34 mouse cellular contexts compared by ENCODE assay signal in genomic region chr9:15869456-15869855, GRCm38 (mm10). TPM values are rescaled to one million over a fixed set of nuclear protein-coding genes. Genes with fewer than 3 reads are reported as not detected.
"Had no signal": no experiment of that assay in that cellular context is flagged by ENCODE, and none has a peak within 500 bp of the region (broad histone marks: within the 10 kb centered on the region; RNA-seq: fewer than 3 reads in every experiment).

No protein-coding gene starts in this region.

- H3K4me1 ChIP-seq: heart, embryonic 15.5 days; hindbrain, embryonic 15.5 days; kidney, embryonic 15.5 days; liver, embryonic 12.5 days had no signal

- H3K36me3 ChIP-seq: heart, embryonic 10.5 days; heart, embryonic 13.5 days; heart, embryonic 15.5 days; hindbrain, embryonic 13.5 days; hindbrain, embryonic 15.5 days; kidney, embryonic 15.5 days; limb, embryonic 13.5 days; limb, embryonic 15.5 days; liver, embryonic 12.5 days had no signal

- H3K27ac ChIP-seq: gastrocnemius, adult 2 months; heart, embryonic 10.5 days; heart, embryonic 13.5 days; heart, embryonic 15.5 days; hindbrain, embryonic 13.5 days; hindbrain, embryonic 15.5 days; hindbrain, postnatal 0 days; kidney, embryonic 15.5 days; kidney, postnatal 0 days; limb, embryonic 13.5 days; limb, embryonic 15.5 days; liver, embryonic 12.5 days; liver, embryonic 14.5 days had no signal

- H3K9me3 ChIP-seq: heart, embryonic 10.5 days; heart, embryonic 13.5 days; heart, embryonic 15.5 days; hindbrain, embryonic 13.5 days; hindbrain, embryonic 15.5 days; kidney, embryonic 15.5 days; limb, embryonic 13.5 days; limb, embryonic 15.5 days; liver, embryonic 12.5 days had no signal

- H3K9ac ChIP-seq: heart, embryonic 13.5 days; heart, embryonic 15.5 days; hindbrain, embryonic 13.5 days; hindbrain, embryonic 15.5 days; kidney, embryonic 15.5 days; limb, embryonic 13.5 days; limb, embryonic 15.5 days; liver, embryonic 12.5 days; liver, embryonic 14.5 days had no signal

- H3K4me3 ChIP-seq: gastrocnemius, adult 2 months; heart, embryonic 10.5 days; heart, embryonic 13.5 days; heart, embryonic 15.5 days; hindbrain, embryonic 13.5 days; hindbrain, embryonic 15.5 days; kidney, embryonic 15.5 days; limb, embryonic 13.5 days; limb, embryonic 15.5 days; liver, embryonic 12.5 days had no signal

- DNase-seq: gastrocnemius, adult 2 months; gastrocnemius, postnatal 10 days; gastrocnemius, postnatal 25 days; heart, adult 18-20 months; heart, postnatal 14 days; heart, postnatal 36 days; kidney, adult 11 months; kidney, adult 2 months; kidney, adult 9 months; kidney, postnatal 14 days; kidney, postnatal 36 days; layer of hippocampus, adult 9-11 months; layer of hippocampus, postnatal 36 days; left cerebral cortex, postnatal 4 days had no signal

- H3K4me2 ChIP-seq: heart, embryonic 13.5 days; heart, embryonic 15.5 days; hindbrain, embryonic 13.5 days; hindbrain, embryonic 15.5 days; kidney, embryonic 15.5 days; limb, embryonic 13.5 days; limb, embryonic 15.5 days; liver, embryonic 12.5 days had no signal

- ATAC-seq: hindbrain, postnatal 0 days; intestine, embryonic 16.5 days; liver, embryonic 12.5 days had no signal

RNA-seq across cellular contexts. Expression of gene Mtnr1b, which starts 4.9 kb away (rescaled TPM):
- polyA plus RNA-seq: heart, embryonic 10.5 days; heart, embryonic 13.5 days; heart, embryonic 15.5 days; heart, postnatal 0 days; hindbrain, embryonic 11.5 days; hindbrain, embryonic 13.5 days; hindbrain, embryonic 15.5 days; hindbrain, postnatal 0 days; intestine, embryonic 14.5 days; intestine, embryonic 16.5 days; kidney, adult 2 months; kidney, embryonic 15.5 days; kidney, postnatal 0 days; large intestine, adult 2 months; limb, embryonic 11.5 days; limb, embryonic 13.5 days; limb, embryonic 15.5 days; liver, adult 2 months; liver, embryonic 12.5 days; liver, embryonic 14.5 days; liver, embryonic 16.5 days had no signal
